Mouse (Mus musculus): Measurements from ENCODE around the gene Tnfrsf25.

DNA sequence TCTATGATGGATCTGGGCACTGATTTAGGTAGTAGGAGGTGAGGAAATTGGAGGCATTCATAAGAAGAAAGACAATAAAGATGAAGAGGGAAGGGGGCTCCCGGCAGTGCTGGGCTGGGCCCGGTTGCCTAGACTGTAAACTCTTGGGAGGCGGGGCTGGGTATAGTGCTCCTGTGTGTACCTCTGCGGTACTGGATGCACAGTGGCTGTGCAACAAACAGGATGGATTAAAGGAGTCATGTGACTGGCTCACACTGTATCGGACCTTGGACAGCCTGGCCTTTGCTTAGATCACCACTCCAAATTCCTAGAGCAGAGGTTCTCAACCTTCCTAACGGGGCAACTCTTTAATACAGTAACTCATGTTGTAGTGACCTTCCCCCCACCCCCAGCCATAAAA, 45.9 kb downstream of the Tnfrsf25 start:
- TF ChIP-seq POLR2A (IDR thresholded peaks at IDR 0.05; ENCODE audit: insufficient read length, low read depth) (no peak), MAX (IDR thresholded peaks at IDR 0.05; ENCODE audit: low read depth) (no peak), USF1 (IDR thresholded peaks at IDR 0.05; ENCODE audit: low read depth) (no peak), CEBPB (IDR thresholded peaks at IDR 0.05; ENCODE audit: insufficient read depth, poor library complexity, severe bottlenecking) (no peak), TCF12 (IDR thresholded peaks at IDR 0.05; ENCODE audit: insufficient read depth, poor library complexity, severe bottlenecking) (no peak), POLR2AphosphoS2 (IDR thresholded peaks at IDR 0.05; ENCODE audit: insufficient read length, low read depth) (no peak), E2F4 (IDR thresholded peaks at IDR 0.05; ENCODE audit: insufficient read depth) (no peak), TCF3 (IDR thresholded peaks at IDR 0.05; ENCODE audit: insufficient read length, low read depth) (no peak), MYOG (IDR thresholded peaks at IDR 0.05; ENCODE audit: control insufficient read depth in 1 of 3, insufficient read depth in 1 of 3, insufficient read length in 2 of 3, low read depth in 2 of 3) (no peak), SRF (IDR thresholded peaks at IDR 0.05; ENCODE audit: control insufficient read depth, insufficient read length, low read depth) (no peak)

Measured in myocyte (in vitro differentiated cells).